Mouse (Mus musculus) cerebellum, adult 2 months (tissue): ENCODE data around the gene Scaf1. TPM values are rescaled to one million over a fixed set of nuclear protein-coding genes. Genes with fewer than 3 reads are reported as not detected.
A peak's percentile ranks its signal among the peaks of the same experiment; 100 is the strongest.

Source experiments
- DNase-seq, 2 experiments: peaks; one replicate each; pipeline ENCODE4 v3.0.0; 2021
- H3K27ac ChIP-seq: fragments of 200-500 bp; 2 replicates; pipeline ENCODE4 v1.5.1; 2012; ENCODE audit warnings: low read length, control low read depth, inconsistent platforms; ENCODE audit not compliant: insufficient read depth
- H3K27me3 ChIP-seq: fragments of 200-500 bp; 2 replicates; pipeline ENCODE4 v1.6.1; 2012; ENCODE audit warnings: inconsistent platforms, mild to moderate bottlenecking, low read length, moderate library complexity; ENCODE audit not compliant: control insufficient read depth, insufficient read depth
- H3K4me1 ChIP-seq: fragments of 200-500 bp; 2 replicates; pipeline ENCODE4 v1.6.1; 2011; ENCODE audit warnings: low read length; ENCODE audit not compliant: control insufficient read depth, insufficient read depth
- H3K4me3 ChIP-seq: fragments of 200-500 bp; replicated peaks from 2 replicates; pipeline ENCODE3; 2011; ENCODE audit warnings: mild to moderate bottlenecking, low read depth, low read length, control low read depth; ENCODE audit not compliant: insufficient read depth
- CTCF ChIP-seq: fragments of 200-500 bp; IDR thresholded peaks from 2 replicates; pipeline ENCODE4 v1.5.1; 2011; ENCODE audit warnings: low read depth, mild to moderate bottlenecking, control low read depth, low read length, moderate library complexity, borderline replicate concordance; ENCODE audit not compliant: insufficient read depth
- POLR2A ChIP-seq: fragments of 200-500 bp; IDR thresholded peaks from 2 replicates; pipeline ENCODE4 v1.6.1; 2011; ENCODE audit warnings: low read length, control low read depth, borderline replicate concordance; ENCODE audit not compliant: insufficient read depth
- WGBS: fragments of 180-500 bp; shearing (Covaris S2); methylation state at CpG from one replicate; pipeline ENCODE4 v1.1.7; 2018; 5-methylcytosine and 5-hydroxymethylcytosine counted together
- polyA plus RNA-seq: library from polyadenylated mRNA; depleted of rRNA; stranded (reverse); fragments of >200 nt; gene quantifications from 2 replicates; pipeline ENCODE4 v1.2.3, GENCODE M21; 2012

Gene Scaf1
- polyA plus RNA-seq, 1 experiment = 115 TPM

DNA sequence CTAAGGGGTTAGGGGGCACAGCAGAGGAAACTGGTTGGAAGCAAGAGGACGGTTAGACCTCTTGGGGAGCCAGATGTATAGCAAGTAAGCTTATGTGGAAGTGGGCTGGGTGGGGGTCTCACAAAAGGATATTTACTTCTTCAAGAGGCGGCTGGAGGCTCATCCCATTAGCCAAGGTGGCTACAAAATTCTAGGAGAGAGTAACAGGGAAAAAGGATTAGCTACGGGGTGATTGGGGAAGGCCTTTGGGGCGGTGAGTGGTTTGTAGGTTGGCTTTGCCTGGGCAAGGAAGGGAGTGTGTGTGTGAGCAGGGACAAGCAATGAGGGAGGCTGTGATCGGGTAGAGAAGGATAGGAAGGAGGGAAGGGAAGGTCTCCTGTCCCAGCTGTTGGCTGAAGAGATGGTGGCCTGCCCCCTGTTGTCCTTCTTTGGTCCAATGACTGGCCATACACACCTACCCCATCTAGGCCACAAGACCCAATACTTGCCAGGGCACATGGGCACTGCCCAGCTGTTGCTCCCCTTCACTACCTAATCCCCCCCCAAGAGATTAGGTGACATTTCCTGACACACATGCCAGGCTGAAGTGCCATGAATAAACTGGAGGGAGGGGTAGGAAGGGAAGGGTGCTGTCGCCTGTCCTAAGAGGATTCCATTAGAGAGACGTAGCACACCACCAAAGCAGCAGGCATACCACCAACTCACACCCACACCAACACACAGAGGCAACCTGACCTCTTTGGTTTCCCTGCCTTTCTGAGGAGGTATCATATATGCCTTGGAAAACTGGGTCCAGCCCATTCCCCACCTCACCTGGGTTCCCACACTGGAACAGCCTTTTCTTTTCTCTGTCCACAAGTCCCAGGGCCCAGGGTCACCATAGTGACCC lies 32.0 kb downstream of the Scaf1 start:
- Histone ChIP-seq H3K4me1 (0 out of 2 replicates have a peak, but pooled peaks cover 5% of the 10 kb centered on the region), H3K27me3 (no peaks in the 10 kb centered on the region), H3K27ac (no peak overlapping the region), H3K4me3 (no peak overlapping the region)
- WGBS = 57% methylated on average over 7 of the region's 7 CpGs
- no peak for TF ChIP-seq POLR2A
- DNase-seq = no peak

- H3K27me3 ChIP-seq = no peaks in the 10 kb centered on the region
- 23% methylated on average over 6 of the region's 6 CpGs for WGBS
- H3K4me1 ChIP-seq = 0 out of 2 replicates have a peak, but pooled peaks cover 5% of the 10 kb centered on the region
- TF ChIP-seq POLR2A = no peak
- peak; percentile 97 for TF ChIP-seq CTCF
- no peak overlapping the region for H3K4me3 ChIP-seq
- no peak overlapping the region for H3K27ac ChIP-seq
- DNase-seq = peak; percentile 80 to 88
Observed at GRCm38 (mm10) chr7:44983085-44983484, 33.1 kb downstream of the Scaf1 start.

DNA sequence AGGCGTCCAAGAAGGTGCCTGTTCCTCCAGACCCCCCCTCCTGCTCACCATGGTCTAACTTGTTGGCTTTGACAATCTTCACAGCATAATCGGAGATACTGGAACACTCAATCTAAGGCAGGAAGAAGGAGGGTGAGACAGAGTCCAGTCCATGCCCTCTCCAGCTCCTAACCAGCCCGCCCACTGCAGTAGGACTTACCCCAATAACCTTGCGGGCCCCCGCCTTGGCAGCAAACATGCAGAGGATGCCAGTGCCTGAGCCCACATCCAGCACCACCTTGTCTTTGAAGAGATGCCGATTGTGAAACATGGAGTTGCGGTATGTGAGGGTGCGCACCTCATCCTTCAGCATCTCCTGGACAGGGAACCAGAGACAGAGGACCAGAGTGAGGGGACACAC lies 34.6 kb downstream of the Scaf1 start:
- no peak for DNase-seq
- TF ChIP-seq CTCF (no peak), POLR2A (no peak)
- Histone ChIP-seq H3K4me3 (no peak overlapping the region), H3K27ac (no peak overlapping the region), H3K27me3 (no peaks in the 10 kb centered on the region), H3K4me1 (0 out of 2 replicates have a peak, but pooled peaks cover 5% of the 10 kb centered on the region)
- whole genome bisulfite sequencing = 95% methylated on average over 8 of the region's 8 CpGs

DNA sequence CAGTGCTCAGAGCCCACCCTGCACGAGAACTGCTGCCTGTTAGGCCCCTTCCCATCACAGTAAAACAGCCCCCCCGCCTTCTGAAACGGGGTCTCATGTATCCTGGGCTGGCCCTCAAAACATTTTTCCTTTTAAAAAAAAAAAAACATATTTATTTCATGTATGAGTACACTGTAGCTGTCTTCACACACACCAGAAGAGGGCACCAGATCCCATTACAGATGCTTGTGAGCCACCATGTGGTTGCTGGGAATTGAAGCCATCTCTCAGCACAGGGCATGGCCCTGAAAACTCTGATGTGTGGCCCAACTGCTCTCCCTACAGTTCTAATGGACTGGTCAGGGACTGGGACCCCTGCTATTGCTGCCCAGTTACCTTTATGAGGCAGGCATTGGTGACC lies 37.9 kb downstream of the Scaf1 start:
- peaks cover 6% of the 10 kb centered on the region; the same call in 1 of the 2 replicates for H3K4me1 ChIP-seq
- no peak for TF ChIP-seq POLR2A
- no peak for TF ChIP-seq CTCF
- H3K27me3 ChIP-seq = no peaks in the 10 kb centered on the region
- no peak overlapping the region for H3K27ac ChIP-seq
- WGBS = 87% methylated on average over 3 of the region's 3 CpGs
- DNase-seq = no peak
- no peak overlapping the region for H3K4me3 ChIP-seq

- 12% methylated on average over 6 of the region's 6 CpGs for WGBS
- H3K4me3 ChIP-seq = peak overlapping the region; percentile 80
- TF ChIP-seq POLR2A (no peak), CTCF (no peak)
- H3K27me3 ChIP-seq = no peaks in the 10 kb centered on the region
- peaks cover 16% of the 10 kb centered on the region for H3K4me1 ChIP-seq
- peak in 1 of 2 experiments; percentile 38 for DNase-seq
- peak overlapping the region; percentile 37 for H3K27ac ChIP-seq
Observed at GRCm38 (mm10) chr7:44975117-44975419, 41.1 kb downstream of the Scaf1 start.

GRCm38 (mm10) chr7:44974383-44975116 lies 41.6 kb downstream of the Scaf1 start, which contains the start of gene Cpt1c:
TSS of gene Cpt1c (minus strand) at chr7:44974851.
- Histone ChIP-seq H3K4me3 (peak within 1 kb of the TSS; percentile 80), H3K4me1 (peaks cover 16% of the 10 kb centered on the region), H3K27me3 (no peaks in the 10 kb centered on the region), H3K27ac (peak within 1 kb of the TSS; percentile 89)
- DNase-seq = peak; percentile 91 to 92
- under 1% methylated on average over 22 of the region's 22 CpGs for WGBS
- TF ChIP-seq CTCF = no peak
- peak; percentile 82; the same call in 1 of the 2 replicates for TF ChIP-seq POLR2A

DNA sequence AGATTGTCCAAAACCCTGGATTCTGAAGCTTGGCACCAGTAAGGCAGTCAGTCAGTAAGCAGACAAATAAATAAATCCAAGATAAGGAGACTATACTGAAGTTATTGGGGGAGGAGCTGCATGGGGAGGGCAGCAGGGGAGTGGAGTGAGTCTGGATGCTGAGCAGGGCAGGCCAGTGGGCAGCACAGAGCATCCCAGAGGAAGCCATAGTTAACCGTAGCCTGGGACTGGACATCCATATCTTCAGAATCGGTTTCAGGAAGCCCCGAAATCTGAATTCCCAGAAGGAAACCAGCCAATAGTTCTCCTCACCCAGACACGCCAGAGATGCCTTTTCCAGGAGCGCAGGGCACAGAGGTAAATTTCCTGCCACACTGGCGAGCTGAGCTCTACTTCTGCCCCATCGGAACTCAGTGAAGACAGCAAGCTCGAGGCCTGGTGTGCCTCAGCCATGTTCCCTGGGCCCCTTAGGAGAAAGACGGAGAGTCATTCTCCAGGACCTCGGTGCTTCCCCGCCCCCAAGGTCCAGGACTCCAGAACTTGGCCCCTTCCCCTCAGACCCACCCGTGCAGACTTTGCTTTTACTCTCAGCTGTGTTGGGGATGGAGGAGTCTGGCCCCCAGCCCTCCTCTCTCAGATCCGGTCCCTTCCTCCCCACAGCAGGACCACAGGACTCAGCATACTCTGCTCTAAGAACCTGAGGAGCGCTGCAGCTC lies 42.6 kb downstream of the Scaf1 start:
- WGBS = 4% methylated on average over 14 of the region's 14 CpGs
- Histone ChIP-seq H3K4me1 (peaks cover 16% of the 10 kb centered on the region), H3K27me3 (no peaks in the 10 kb centered on the region), H3K4me3 (peak overlapping the region; percentile 80), H3K27ac (peak overlapping the region; percentile 89)
- peak in 1 of 2 experiments; percentile 53 for DNase-seq
- TF ChIP-seq CTCF = no peak
- TF ChIP-seq POLR2A = peak; percentile 35; the same call in 1 of the 2 replicates
